Mouse (Mus musculus): ENCODE data around the gene Gm4301.
"Not testable (repeated sequence)": the region's sequence is repeated elsewhere in the genome, so short reads cannot be mapped to it uniquely, and the experiment has no call there.

Gm4301 gene

GRCm38 (mm10) chr10:100335376-100335775, at the start of gene Gm4301:
Gene Gm4301 (plus strand): TSS chr10:100335676.
- not testable (repeated sequence) for DNase-seq (ENCODE audit: low read depth, low spot score)

GRCm38 (mm10) chr10:100296105-100296504, 39.4 kb upstream of the Gm4301 start:
- no peak for DNase-seq (ENCODE audit: low read depth, low spot score)

DNA sequence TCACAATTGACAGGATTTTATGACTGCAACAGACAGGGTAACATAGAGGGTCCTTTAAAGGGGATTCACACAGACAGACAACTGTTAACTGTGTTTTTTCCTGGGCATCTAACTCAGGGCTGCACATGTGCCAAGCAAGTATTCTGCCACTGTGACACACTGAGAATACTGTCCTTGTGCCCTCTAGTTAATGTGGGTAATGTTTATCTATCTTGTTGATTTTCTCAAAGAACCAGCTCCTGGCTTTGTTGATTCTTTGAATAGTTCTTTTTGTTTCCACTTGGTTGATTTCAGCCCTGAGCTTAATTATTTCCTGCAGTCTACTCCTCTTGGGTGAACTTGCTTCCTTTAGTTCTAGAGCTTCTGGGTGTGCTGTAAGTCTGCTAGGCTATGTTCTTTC, 35.4 kb upstream of the Gm4301 start:
- not testable (repeated sequence) for DNase-seq (ENCODE audit: low read depth, low spot score)

DNA sequence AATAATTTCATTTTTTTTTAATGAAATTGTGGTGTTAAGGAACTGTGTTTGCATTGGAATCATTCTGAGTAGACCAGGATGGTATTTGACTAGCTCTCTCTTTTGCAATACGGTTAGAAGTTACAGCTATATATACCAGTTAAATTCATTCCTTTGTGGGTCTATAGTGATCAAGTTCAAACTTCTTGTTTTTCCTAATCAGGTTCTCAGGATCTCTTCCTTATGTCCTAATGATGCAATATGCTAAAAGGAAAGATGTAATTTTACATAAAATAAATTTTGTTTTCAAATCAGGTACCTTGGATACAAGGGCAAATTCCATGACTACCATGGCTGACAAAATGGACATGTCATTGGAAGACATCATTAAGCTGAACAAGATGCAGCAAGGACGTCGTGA, 5.1 kb downstream of the Gm4301 start, which contains the start of gene Gm4302:
Gm4302 (plus strand) TSS at position 301 of the 400 bp plus-strand sequence.
- not testable (repeated sequence) for DNase-seq (ENCODE audit: low read depth, low spot score)

DNA sequence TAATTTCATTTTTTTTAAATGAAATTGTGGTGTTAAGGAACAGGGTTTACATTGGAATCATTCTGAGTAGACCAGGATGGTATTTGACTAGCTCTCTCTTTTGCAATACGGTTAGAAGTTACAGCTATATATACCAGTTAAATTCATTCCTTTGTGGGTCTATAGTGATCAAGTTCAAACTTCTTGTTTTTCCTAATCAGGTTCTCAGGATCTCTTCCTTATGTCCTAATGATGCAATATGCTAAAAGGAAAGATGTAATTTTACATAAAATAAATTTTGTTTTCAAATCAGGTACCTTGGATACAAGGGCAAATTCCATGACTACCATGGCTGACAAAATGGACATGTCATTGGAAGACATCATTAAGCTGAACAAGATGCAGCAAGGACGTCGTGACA, 10.2 kb downstream of the Gm4301 start, which contains the start of gene Gm4303:
Gm4303 (plus strand) TSS at position 301 of the 400 bp plus-strand sequence.
- DNase-seq (ENCODE audit: low read depth, low spot score) = not testable (repeated sequence)

DNA sequence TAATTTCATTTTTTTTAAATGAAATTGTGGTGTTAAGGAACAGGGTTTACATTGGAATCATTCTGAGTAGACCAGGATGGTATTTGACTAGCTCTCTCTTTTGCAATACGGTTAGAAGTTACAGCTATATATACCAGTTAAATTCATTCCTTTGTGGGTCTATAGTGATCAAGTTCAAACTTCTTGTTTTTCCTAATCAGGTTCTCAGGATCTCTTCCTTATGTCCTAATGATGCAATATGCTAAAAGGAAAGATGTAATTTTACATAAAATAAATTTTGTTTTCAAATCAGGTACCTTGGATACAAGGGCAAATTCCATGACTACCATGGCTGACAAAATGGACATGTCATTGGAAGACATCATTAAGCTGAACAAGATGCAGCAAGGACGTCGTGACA, 15.3 kb downstream of the Gm4301 start, which contains the start of gene Gm4305:
Gm4305 (plus strand) TSS at position 301 of the 400 bp plus-strand sequence.
- not testable (repeated sequence) for DNase-seq (ENCODE audit: low read depth, low spot score)

- DNase-seq (ENCODE audit: low read depth, low spot score) = not testable (repeated sequence)
These were observed 21.4 kb downstream of the Gm4301 start for GRCm38 (mm10) chr10:100356841-100357240.

DNA sequence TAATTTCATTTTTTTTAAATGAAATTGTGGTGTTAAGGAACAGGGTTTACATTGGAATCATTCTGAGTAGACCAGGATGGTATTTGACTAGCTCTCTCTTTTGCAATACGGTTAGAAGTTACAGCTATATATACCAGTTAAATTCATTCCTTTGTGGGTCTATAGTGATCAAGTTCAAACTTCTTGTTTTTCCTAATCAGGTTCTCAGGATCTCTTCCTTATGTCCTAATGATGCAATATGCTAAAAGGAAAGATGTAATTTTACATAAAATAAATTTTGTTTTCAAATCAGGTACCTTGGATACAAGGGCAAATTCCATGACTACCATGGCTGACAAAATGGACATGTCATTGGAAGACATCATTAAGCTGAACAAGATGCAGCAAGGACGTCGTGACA, 25.6 kb downstream of the Gm4301 start, which contains the start of gene Gm4307:
Gm4307 (plus strand) TSS at position 301 of the 400 bp plus-strand sequence.
- DNase-seq (ENCODE audit: low read depth, low spot score) = not testable (repeated sequence)

DNA sequence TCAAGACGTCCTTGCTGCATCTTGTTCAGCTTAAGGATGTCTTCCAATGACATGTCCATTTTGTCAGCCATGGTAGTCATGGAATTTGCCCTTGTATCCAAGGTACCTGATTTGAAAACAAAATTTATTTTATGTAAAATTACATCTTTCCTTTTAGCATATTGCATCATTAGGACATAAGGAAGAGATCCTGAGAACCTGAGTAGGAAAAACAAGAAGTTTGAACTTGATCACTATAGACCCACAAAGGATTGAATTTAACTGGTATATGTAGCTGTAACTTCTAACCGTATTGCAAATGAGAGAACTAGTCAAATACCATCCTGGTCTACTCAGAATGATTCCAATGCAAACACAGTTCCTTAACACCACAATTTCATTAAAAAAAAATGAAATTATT, 47.0 kb downstream of the Gm4301 start, which contains the start of gene Gm4312:
Gm4312 (minus strand) TSS at position 101 of the 400 bp plus-strand sequence.
- not testable (repeated sequence) for DNase-seq (ENCODE audit: low read depth, low spot score)
